Mouse (Mus musculus): ENCODE measurements at regions not wholly inside any gene's neighbourhood (a gene's known extent, or its start where the extent isn't known, plus 50 kb on each side); places are given as distances from the start of the nearest gene placed in this dataset.

DNA sequence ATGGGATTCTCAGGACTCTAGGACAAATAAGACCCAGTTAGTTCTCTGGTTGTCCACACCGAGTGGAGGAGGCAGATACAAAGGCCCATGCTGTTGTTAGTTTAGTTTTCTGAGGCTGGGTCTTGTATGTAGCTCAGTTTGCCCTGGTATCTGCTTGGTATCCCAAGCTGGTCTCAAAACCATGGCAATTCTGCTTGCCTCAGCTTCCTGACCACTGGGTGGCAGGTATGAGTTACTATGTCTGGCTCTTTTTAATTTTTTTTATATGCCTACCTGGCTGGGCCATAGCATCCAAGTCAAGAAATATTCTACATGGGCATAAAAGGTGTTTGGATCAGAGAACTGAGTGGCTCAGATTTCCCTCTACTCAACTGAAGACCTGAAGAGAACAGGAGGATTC is 77.9 kb downstream of the Trim42 start:
- TF ChIP-seq ZNF384 (IDR thresholded peaks at IDR 0.05; ENCODE audit: low read depth, low read length) (peak; percentile 69; the same call in 1 of the 2 replicates), ZC3H11A (IDR thresholded peaks at IDR 0.05; ENCODE audit: borderline replicate concordance, low read depth, low read length) (no peak), MAFK (IDR thresholded peaks at IDR 0.05; ENCODE audit: insufficient read depth, low read depth, low read length) (no peak), HCFC1 (IDR thresholded peaks at IDR 0.05; ENCODE audit: borderline replicate concordance, insufficient read depth, low read length) (no peak), CHD2 (IDR thresholded peaks at IDR 0.05; ENCODE audit: low read depth, low read length) (no peak)
